Mouse (Mus musculus) B cell, adult (primary cell): ENCODE data around the gene Vps4a. TPM values are rescaled to one million over a fixed set of nuclear protein-coding genes. Genes with fewer than 3 reads are reported as not detected.

ENCODE experiments used
- total RNA-seq: library from RNA; stranded (reverse); gene quantifications from 4 replicates; pipeline ENCODE4 v1.2.4, GENCODE M21; 2023; ENCODE audit not compliant: inconsistent age

Gene Vps4a
- total RNA-seq: 41.3 to 48.2 TPM (median 44.4 TPM) in 4 replicates

GRCm38 (mm10) chr8:107030650-107031576 lies at the start of gene Vps4a:
TSS of gene Vps4a (plus strand) at chr8:107031222.

GRCm38 (mm10) chr8:107048061-107048941 lies 17.3 kb downstream of the Vps4a start, which contains the start of gene Pdf:
TSS of gene Pdf (minus strand) at chr8:107048614.

GRCm38 (mm10) chr8:107056076-107056972 lies 25.3 kb downstream of the Vps4a start, which contains the start of the genes Cog8 and Nip7:
TSS of gene Cog8 (minus strand) at chr8:107056689.
TSS of gene Nip7 (plus strand) at chr8:107056877.

GRCm38 (mm10) chr8:107065511-107066496 lies 34.8 kb downstream of the Vps4a start, which contains the start of gene Tmed6:
TSS of gene Tmed6 (minus strand) at chr8:107065644.

Other genes with a start within 250 kb of the Vps4a start
- gene Has3, start 161.0 kb upstream of the Vps4a start, total RNA-seq: 0.48 to 0.96 TPM (median 0.65 TPM) in 4 replicates
- gene Utp4, start 137.6 kb upstream of the Vps4a start, total RNA-seq: 40.5 to 44.4 TPM (median 41.5 TPM) in 4 replicates
- 3.0 to 4.5 TPM (median 3.9 TPM) in 4 replicates for gene Sntb2, start 95.5 kb upstream of the Vps4a start, total RNA-seq
- 7.0 to 12.6 TPM (median 10.7 TPM) in 4 replicates for gene Pdf, start 17.4 kb downstream of the Vps4a start, total RNA-seq
- 39.8 to 49.1 TPM (median 46.6 TPM) in 4 replicates for gene Cog8, start 25.5 kb downstream of the Vps4a start, total RNA-seq
- 58.4 to 77.6 TPM (median 63.8 TPM) in 4 replicates for gene Nip7, start 25.7 kb downstream of the Vps4a start, total RNA-seq
- gene Tmed6, start 34.4 kb downstream of the Vps4a start, total RNA-seq: 0.86 to 1.6 TPM (median 1.2 TPM) in 3 of 4 replicates, not detected in the other
- 60.3 to 67.5 TPM (median 63.5 TPM) in 4 replicates for gene Terf2, start 65.3 kb downstream of the Vps4a start, total RNA-seq
- 29.7 to 34.0 TPM (median 31.5 TPM) in 4 replicates for gene Cyb5b, start 119.4 kb downstream of the Vps4a start, total RNA-seq